Mouse (Mus musculus): ENCODE measurements around the gene Wdtc1.

Gene Wdtc1

GRCm38 (mm10) chr4:133251214-133251613 is 102.1 kb downstream of the Wdtc1 start:
- no peak for DNase-seq (ENCODE audit: low read depth)

GRCm38 (mm10) chr4:133250609-133251008 is 102.7 kb downstream of the Wdtc1 start:
- DNase-seq (ENCODE audit: low read depth), result peak; percentile 69

DNA sequence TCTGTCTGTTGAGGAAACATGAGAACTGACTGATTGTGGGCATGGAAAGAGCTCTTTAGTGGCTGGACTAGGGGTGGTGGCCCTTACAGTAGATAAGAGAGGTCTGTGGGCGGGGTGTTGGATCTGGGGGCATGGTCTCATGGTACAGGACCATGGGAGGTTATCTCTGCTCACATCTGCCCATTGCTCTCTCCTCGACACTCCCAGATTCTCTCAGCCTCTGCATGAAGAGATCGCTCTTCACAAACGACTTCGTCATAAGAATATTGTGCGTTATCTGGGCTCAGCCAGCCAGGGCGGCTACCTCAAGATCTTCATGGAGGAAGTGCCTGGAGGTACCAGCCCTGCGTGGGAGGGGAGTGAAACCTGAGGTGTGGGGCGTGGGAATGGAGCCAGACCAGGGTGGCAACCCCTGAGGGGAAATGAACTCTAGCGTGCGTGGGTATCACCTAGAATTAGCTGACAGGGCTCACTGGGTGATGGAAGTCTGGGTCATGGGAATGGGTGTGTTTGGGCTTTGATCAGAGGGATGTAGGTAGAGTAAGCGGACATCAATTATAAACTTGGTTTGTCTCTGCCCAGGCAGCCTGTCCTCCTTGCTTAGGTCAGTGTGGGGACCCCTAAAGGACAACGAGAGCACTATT is 105.4 kb downstream of the Wdtc1 start:
- no peak for DNase-seq (ENCODE audit: low read depth)

DNA sequence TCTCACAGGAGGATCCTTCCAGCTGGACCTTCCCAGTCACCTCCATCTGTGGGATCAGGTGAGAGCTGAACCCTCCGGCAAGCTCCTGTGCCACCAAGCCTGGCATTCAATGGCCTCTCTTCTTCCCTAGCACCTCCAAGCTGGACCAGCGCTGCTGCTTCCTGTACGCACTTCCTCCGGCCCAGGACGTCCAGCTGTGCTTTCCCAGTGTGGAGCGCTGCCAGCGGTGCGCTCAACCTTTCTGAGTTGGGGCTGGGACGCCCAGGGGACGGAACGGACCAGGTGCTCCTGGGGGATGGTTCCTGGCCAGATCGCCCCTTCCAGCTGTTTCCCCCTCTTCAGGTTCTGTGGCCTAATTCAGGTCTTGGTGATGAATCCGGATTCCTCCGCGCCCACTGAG is 106.2 kb downstream of the Wdtc1 start:
- DNase-seq (ENCODE audit: low read depth), result no peak

DNA sequence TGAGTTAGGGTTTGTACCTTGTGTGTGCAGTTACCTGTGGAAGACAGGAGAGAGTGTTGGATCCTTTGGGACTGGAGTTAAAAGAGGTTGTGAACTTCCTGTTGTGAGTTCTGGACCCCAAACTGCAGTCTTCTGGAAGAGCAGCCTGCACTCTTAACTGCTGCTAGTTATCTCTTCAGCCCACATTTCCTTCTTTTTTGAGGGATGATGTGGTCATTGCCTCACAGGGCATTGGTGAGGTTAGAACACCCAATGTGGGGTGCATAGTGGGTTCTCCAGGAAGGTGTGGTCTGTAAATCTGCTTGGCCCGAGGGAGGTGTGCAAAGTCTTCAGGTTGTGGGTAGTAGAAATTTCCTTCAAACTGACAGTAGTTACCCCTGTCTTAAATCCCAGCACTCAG is 109.0 kb downstream of the Wdtc1 start:
- no peak for DNase-seq (ENCODE audit: low read depth)

DNA sequence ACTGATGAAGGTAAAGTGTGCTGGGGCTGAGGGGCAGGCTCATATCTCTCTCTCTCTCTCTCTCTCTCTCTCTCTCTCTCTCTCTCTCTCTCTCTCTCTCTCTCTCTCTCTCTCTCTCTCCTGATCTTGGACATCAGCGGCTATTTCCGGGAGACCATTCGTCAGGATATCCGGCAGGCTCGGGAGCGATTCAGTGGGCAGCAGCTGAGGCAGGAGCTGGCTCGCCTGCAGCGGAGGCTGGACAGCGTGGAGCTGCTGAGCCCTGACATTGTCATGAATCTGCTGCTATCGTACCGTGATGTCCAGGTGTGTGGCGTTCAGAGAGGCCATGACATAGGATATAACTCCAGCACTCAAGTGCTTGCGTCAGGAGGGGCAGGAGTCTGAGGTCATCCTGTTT is 109.7 kb downstream of the Wdtc1 start:
- no peak for DNase-seq (ENCODE audit: low read depth)

DNA sequence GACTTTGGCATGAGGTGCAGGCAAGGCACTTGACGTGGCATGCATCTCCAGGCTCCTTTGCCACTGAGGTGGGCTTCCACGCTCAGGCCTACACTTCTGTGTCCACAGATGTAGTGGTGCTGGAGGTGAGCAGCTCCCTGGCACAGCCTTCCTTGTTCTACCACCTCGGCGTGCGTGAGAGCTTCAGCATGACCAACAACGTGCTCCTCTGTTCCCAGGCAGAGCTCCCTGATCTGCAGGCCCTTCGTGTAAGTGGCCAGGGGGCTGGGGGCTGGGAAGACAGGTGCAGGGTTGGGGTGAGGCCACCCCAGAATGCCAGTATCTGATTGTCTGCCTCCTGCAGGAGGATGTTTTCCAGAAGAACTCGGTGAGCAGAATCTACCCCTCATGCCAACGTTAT is 110.6 kb downstream of the Wdtc1 start:
- DNase-seq (ENCODE audit: low read depth), result no peak
